In the genomic region with DNA sequence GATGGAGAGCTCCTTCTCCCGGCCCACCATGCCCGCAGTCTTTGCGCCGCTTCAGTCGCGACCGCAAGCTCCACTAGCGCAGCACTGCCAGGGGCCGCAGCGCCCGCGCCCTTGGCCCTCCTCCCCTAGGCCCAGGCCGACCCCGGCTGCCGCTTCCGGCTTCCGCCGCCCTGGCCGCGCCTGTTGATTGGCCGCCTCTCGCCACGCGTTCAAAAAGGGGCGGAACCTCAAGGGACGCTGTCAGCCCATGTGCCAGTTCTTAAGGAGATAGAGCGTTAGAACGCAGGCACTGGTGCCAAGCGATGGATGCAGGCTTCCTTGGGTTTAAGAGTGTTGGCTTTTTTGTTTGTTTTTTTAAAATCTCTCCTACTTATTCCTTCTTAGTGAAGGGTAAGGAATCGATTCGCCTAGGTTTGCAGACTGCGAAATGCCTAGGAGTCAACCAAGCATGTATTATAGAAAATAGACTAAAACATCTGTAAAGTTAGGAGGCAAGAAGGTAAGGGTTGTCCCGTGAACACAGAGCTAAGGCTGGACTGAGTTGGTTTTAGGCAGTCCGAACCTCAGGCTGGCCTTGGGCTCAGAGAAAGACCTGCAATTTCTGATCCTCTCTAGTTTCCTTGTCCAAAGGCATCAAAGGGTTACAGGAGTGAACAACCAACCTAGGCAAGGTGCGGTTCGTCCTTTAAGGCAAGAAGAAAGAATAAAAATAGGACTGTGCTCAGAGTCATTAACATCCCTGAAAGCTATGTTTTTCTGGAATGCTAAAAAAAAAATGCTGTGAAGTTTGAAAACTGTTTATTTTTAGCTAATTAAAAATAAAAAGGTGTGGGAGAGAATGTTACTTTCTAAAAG, we compare ENCODE assay signal across 8 mouse cellular contexts. TPM values are rescaled to one million over a fixed set of nuclear protein-coding genes. Genes with fewer than 3 reads are reported as not detected.
DNase-seq lines count a peak whose midpoint lies in the region; ATAC-seq and TF ChIP-seq lines count a peak whose summit lies in the region.

No protein-coding gene starts in this region.

- peak; percentile 98 for DNase-seq in brain, embryonic 14.5 days (ENCODE audit: low read depth)
- DNase-seq in kidney, postnatal 10 days, result peak; percentile 96
- peak; percentile 88 to 90 for DNase-seq in natural killer cell, adult 2 months (ENCODE audit: low spot score in 2 of 2)

- peaks cover 55% of the 10 kb centered on the region for H3K79me2 ChIP-seq in C2C12 (ENCODE audit: control insufficient read depth, insufficient read depth)

- H3K9ac ChIP-seq in heart, embryonic 13.5 days, result peak overlapping the region; percentile 90
- H3K9ac ChIP-seq in liver, embryonic 12.5 days, result peak overlapping the region; percentile 79
- peak overlapping the region; percentile 66 for H3K9ac ChIP-seq in stomach, embryonic 15.5 days

- H3K4me2 ChIP-seq in heart, embryonic 13.5 days, result peak overlapping the region; percentile 98
- H3K4me2 ChIP-seq in liver, embryonic 12.5 days, result peak overlapping the region; percentile 91
- peak overlapping the region; percentile 79 for H3K4me2 ChIP-seq in stomach, embryonic 15.5 days

- WGBS in heart, embryonic 13.5 days, result under 1% methylated on average over 36 of the region's 36 CpGs
- WGBS in liver, embryonic 12.5 days (ENCODE audit: insufficient replicate concordance), result under 1% methylated on average over 36 of the region's 36 CpGs
- under 1% methylated on average over 34 of the region's 36 CpGs for WGBS in stomach, embryonic 15.5 days

- H3ac ChIP-seq in C2C12 (ENCODE audit: control insufficient read depth, insufficient read length, low read depth), result peak overlapping the region; percentile 58

- H3K27me3 ChIP-seq in C2C12 (ENCODE audit: control insufficient read depth, insufficient read depth, insufficient read length), result no peaks in the 10 kb centered on the region
- H3K27me3 ChIP-seq in erythroblast, embryonic 14.5 days (ENCODE audit: control insufficient read depth), result no peaks in the 10 kb centered on the region
- H3K27me3 ChIP-seq in heart, embryonic 13.5 days (replicated peaks), result no peaks in the 10 kb centered on the region
- H3K27me3 ChIP-seq in liver, embryonic 12.5 days (replicated peaks), result no peaks in the 10 kb centered on the region
- no peaks in the 10 kb centered on the region for H3K27me3 ChIP-seq in stomach, embryonic 15.5 days (replicated peaks)

- peak; percentile 93 for ATAC-seq in heart, embryonic 13.5 days (ENCODE audit: extremely low read depth, insufficient number of reproducible peaks, low FRiP score, low TSS enrichment)
- peak; percentile 97 for ATAC-seq in liver, embryonic 12.5 days
- peak; percentile 97 for ATAC-seq in stomach, embryonic 15.5 days (ENCODE audit: insufficient read depth, low FRiP score, low read depth)

- peak overlapping the region; percentile 74 for H3K4me3 ChIP-seq in C2C12 (ENCODE audit: insufficient read depth, poor library complexity, severe bottlenecking)
- H3K4me3 ChIP-seq in erythroblast, embryonic 14.5 days (replicated peaks), result peak overlapping the region; percentile 97
- H3K4me3 ChIP-seq in heart, embryonic 13.5 days, result peak overlapping the region; percentile 96
- H3K4me3 ChIP-seq in liver, embryonic 12.5 days, result peak overlapping the region; percentile 86
- peak overlapping the region; percentile 94 for H3K4me3 ChIP-seq in stomach, embryonic 15.5 days (replicated peaks)

- no peak for TF ChIP-seq CTCF in C2C12 (IDR thresholded peaks at IDR 0.05; ENCODE audit: control insufficient read depth, insufficient read depth, insufficient read length)
- TF ChIP-seq CTCF in brain, embryonic 14.5 days (IDR thresholded peaks at IDR 0.05; ENCODE audit: borderline replicate concordance, extremely low read depth, insufficient read depth, insufficient read length), result no peak

- peaks cover 2% of the 10 kb centered on the region for H3K36me3 ChIP-seq in C2C12 (ENCODE audit: control insufficient read depth, insufficient read depth)
- H3K36me3 ChIP-seq in erythroblast, embryonic 14.5 days (ENCODE audit: control insufficient read depth), result peaks cover 15% of the 10 kb centered on the region
- peaks cover 3% of the 10 kb centered on the region; the same call in 1 of the 2 replicates for H3K36me3 ChIP-seq in heart, embryonic 13.5 days
- H3K36me3 ChIP-seq in liver, embryonic 12.5 days, result peaks cover 9% of the 10 kb centered on the region
- no peaks in the 10 kb centered on the region for H3K36me3 ChIP-seq in stomach, embryonic 15.5 days

- H3K4me1 ChIP-seq in erythroblast, embryonic 14.5 days (ENCODE audit: control insufficient read depth), result peaks cover 43% of the 10 kb centered on the region
- H3K4me1 ChIP-seq in heart, embryonic 13.5 days, result peaks cover 27% of the 10 kb centered on the region
- H3K4me1 ChIP-seq in liver, embryonic 12.5 days, result peaks cover 32% of the 10 kb centered on the region
- H3K4me1 ChIP-seq in stomach, embryonic 15.5 days, result peaks cover 17% of the 10 kb centered on the region

- peak overlapping the region; percentile 98 for H3K27ac ChIP-seq in heart, embryonic 13.5 days (replicated peaks)
- H3K27ac ChIP-seq in liver, embryonic 12.5 days, result peak overlapping the region; percentile 96
- peak overlapping the region; percentile 95 for H3K27ac ChIP-seq in stomach, embryonic 15.5 days

- peaks cover 42% of the 10 kb centered on the region for H3K79me3 ChIP-seq in C2C12 (ENCODE audit: low read depth)

- TF ChIP-seq POLR2A in brain, embryonic 14.5 days (IDR thresholded peaks at IDR 0.05; ENCODE audit: borderline replicate concordance, extremely low read depth, insufficient read depth, insufficient read length, poor library complexity, severe bottlenecking), result peak; percentile 73

- no peaks in the 10 kb centered on the region for H3K9me3 ChIP-seq in erythroblast, embryonic 14.5 days (ENCODE audit: control insufficient read depth, low read length)
- no peaks in the 10 kb centered on the region for H3K9me3 ChIP-seq in heart, embryonic 13.5 days
- H3K9me3 ChIP-seq in liver, embryonic 12.5 days (replicated peaks), result no peaks in the 10 kb centered on the region
- no peaks in the 10 kb centered on the region for H3K9me3 ChIP-seq in stomach, embryonic 15.5 days

TF ChIP-seq in C2C12, 6 proteins besides CTCF, POLR2A, EP300 and RAD21:
- TF ChIP-seq MAX (IDR thresholded peaks at IDR 0.05) (peak; percentile 95), USF1 (IDR thresholded peaks at IDR 0.05; ENCODE audit: low read depth) (peak; percentile 71), CEBPB (IDR thresholded peaks at IDR 0.05; ENCODE audit: low read depth) (no peak)
TF ChIP-seq in C2C12: peak in this region for 2.

RNA-seq across cellular contexts. Expression of a gene that starts 2.3 kb away (rescaled TPM):
- 30.4 TPM for polyA plus RNA-seq in C2C12 (2012; fragmentation: generic; extraction: Trizol)
- polyA plus RNA-seq in brain, embryonic 14.5 days (2012; rRNA removed), result 46.0 and 52.1 TPM in 2 replicates
- polyA plus RNA-seq in erythroblast, embryonic 14.5 days (2012), result 1.7 and 2.1 TPM in 2 replicates
- polyA plus RNA-seq in heart, embryonic 13.5 days (2015; fragmentation: Nextera tagmentation; extraction: Ambion mirVana), result 106 and 114 TPM in 2 replicates
- polyA plus RNA-seq in liver, embryonic 12.5 days (2016; fragmentation: Nextera tagmentation; extraction: Ambion mirVana), result 64.8 and 65.8 TPM in 2 replicates
- 84.4 and 89.6 TPM in 2 replicates for polyA plus RNA-seq in stomach, embryonic 15.5 days (2015; fragmentation: Nextera tagmentation; extraction: Ambion mirVana)

RNA-seq across cellular contexts. Expression of a gene that starts 40.5 kb away (rescaled TPM):
- 14.4 TPM for polyA plus RNA-seq in C2C12 (2012; fragmentation: generic; extraction: Trizol)
- polyA plus RNA-seq in brain, embryonic 14.5 days (2012; rRNA removed), result 8.0 and 13.4 TPM in 2 replicates
- 1.8 and 2.1 TPM in 2 replicates for polyA plus RNA-seq in erythroblast, embryonic 14.5 days (2012)
- 45.6 and 48.9 TPM in 2 replicates for polyA plus RNA-seq in heart, embryonic 13.5 days (2015; fragmentation: Nextera tagmentation; extraction: Ambion mirVana)
- polyA plus RNA-seq in liver, embryonic 12.5 days (2016; fragmentation: Nextera tagmentation; extraction: Ambion mirVana), result 80.7 and 80.9 TPM in 2 replicates
- 48.0 and 51.0 TPM in 2 replicates for polyA plus RNA-seq in stomach, embryonic 15.5 days (2015; fragmentation: Nextera tagmentation; extraction: Ambion mirVana)

RNA-seq across cellular contexts. Expression of a gene that starts 40.7 kb away (rescaled TPM):
- 64.2 TPM for polyA plus RNA-seq in C2C12 (2012; fragmentation: generic; extraction: Trizol)
- 28.9 and 29.5 TPM in 2 replicates for polyA plus RNA-seq in brain, embryonic 14.5 days (2012; rRNA removed)
- 3.7 and 4.6 TPM in 2 replicates for polyA plus RNA-seq in erythroblast, embryonic 14.5 days (2012)
- polyA plus RNA-seq in heart, embryonic 13.5 days (2015; fragmentation: Nextera tagmentation; extraction: Ambion mirVana), result 102 and 106 TPM in 2 replicates
- 128 TPM in 2 replicates for polyA plus RNA-seq in liver, embryonic 12.5 days (2016; fragmentation: Nextera tagmentation; extraction: Ambion mirVana)
- polyA plus RNA-seq in stomach, embryonic 15.5 days (2015; fragmentation: Nextera tagmentation; extraction: Ambion mirVana), result 130 and 151 TPM in 2 replicates

Comparison
In these comparisons a context has a peak if more than half of its experiments do, and no peak if none do; other contexts are left out.
1. Peak in every context shown above with its lines: DNase-seq, ATAC-seq, H3K4me3 ChIP-seq and H3K27ac ChIP-seq.
2. RNA of a gene that starts 2.3 kb away (polyA plus RNA-seq): 106 to 114 TPM in heart, embryonic 13.5 days, 84.4 to 89.6 TPM in stomach, embryonic 15.5 days, 64.8 to 65.8 TPM in liver, embryonic 12.5 days, 46.0 to 52.1 TPM in brain, embryonic 14.5 days and 30.4 TPM in C2C12 (single experiment); 1.7 to 2.1 TPM in erythroblast, embryonic 14.5 days; every median in the first group is over 10 times any median in the second.